Mouse (Mus musculus) erythroblast, embryonic 14.5 days (primary cell): Measurements from ENCODE around the gene Pelo.

ENCODE experiments used
- GATA1 ChIP-seq: IDR thresholded peaks from 2 replicates; pipeline ENCODE4 v1.6.1; 2012; ENCODE audit warnings: low read length, inconsistent platforms, mixed read lengths
- TAL1 ChIP-seq: IDR thresholded peaks from 3 replicates; pipeline ENCODE4 v1.6.1; 2012; ENCODE audit warnings: low read length, inconsistent platforms, mixed read lengths

DNA sequence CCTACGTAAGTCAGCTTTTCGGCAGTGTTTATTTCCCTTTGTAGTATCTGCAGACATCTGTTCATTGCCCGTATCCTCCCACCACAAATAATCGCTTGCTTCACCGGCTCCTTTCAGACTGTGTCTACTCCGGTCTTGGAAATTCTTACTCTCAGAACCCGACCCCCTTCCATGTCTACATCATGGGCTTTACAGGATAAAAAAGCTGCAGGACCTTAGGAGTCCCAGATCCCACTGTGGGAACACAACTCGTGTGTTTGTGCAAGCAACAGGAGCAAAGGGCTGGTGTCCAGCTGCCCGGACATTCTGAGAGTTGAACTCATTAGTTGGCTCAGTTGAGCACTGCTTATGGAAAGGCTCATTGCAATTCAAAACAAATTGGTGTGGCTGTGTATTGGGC lies 35.2 kb downstream of the Pelo start:
- TF ChIP-seq TAL1 (no peak), GATA1 (no peak)
